Mouse (Mus musculus): ENCODE data around the gene Dab1.

Gene Dab1

DNA sequence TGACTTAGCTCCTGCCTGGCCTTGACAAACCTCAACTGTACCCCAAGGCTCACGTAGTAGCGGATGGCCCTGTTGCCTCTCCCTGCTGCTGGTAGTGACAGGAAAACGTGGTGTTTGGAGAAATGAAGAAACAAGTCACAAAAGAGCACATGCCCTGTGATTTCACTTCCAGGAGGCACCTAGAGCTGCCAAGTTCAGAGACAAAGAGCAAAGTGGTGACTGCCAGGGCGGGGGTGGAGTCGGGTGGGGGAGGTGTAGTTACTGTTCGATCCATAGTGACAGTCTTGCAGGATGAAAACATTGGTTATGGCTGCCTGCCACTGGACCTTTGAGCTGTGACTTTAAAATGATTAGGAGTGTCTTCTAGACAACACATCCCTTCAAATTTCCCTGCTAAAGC lies 599.6 kb downstream of the Dab1 start:
- DNase-seq (ENCODE audit: extremely low read depth, low read depth, low spot score), result peak; percentile 34

DNA sequence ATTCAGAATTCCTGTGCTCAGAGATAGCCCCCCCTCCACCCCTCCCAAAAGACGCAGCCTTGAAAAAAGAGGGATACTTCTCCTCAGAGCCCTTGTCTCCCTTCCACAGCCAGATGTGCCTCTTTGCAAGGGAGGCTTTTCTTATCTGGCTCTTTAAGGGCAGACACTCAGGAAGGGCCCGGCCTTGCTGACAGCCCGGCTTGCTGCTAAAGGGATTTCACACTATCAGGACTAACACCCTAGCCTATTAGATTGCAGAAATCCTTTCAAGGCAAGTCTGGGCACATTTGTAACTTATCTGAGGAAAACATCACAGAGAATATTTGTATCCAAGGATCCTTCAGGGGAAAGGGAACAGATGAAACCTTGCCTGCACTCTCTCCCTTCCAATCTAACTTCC lies 600.9 kb downstream of the Dab1 start:
- DNase-seq (ENCODE audit: extremely low read depth, low read depth, low spot score), result peak; percentile 23

DNA sequence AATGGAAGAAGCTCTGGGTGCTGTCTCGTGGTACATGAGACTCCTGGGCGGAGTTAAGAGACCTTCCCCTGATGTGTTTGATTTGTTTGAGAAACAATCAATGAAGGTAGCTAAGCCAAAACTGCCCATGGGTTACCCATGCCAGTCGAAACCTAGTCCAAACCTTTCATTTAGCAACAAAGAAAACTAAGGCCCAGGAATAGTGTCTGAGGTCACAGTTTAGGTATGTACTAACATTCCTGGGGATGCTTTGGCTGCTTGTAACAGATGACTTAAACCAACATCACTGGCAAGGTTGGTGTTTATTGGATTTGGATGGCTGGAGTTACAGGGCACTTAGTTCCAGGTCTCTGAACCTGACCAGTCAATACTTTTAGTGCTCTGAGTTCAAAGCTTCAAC lies 610.1 kb downstream of the Dab1 start:
- no peak for DNase-seq (ENCODE audit: extremely low read depth, low read depth, low spot score)

DNA sequence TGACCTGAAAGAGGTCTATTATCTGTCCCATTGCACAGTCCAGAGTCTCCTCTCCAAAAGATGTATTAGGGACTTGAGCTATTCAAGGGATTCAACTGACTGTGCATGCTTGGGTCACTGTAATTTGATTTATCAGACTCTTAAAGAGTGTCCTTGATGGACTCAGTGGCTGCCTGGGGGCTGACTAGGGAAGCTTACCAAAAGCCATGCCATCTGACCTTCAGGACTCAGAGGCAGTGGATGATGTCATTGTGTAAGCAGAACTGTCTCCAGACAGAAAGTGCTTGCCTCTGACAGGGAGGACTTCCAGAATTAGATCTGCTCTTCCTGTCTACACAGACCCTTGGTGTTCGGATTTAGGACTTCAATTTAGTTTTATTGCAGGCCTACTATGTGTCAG lies 627.3 kb downstream of the Dab1 start:
- DNase-seq (ENCODE audit: extremely low read depth, low read depth, low spot score), result no peak

DNA sequence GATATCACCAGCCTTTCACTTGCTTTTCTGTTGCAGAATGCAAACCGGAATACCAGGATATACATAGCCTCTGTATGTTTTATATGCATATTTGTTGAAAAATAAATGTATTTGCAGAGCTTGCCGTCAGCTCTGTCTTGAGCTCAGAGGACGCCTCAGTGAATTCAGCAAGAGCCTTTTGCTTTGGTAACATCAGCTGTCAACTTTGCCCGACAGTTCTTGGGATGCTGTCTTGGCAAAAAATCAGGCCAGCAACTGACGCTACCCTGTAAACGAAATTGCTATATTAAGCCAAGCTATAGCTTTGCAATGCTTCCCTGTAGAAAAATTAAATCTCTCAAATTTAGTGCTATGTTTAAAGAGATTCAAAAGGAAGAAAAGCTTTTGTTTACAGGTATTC lies 630.3 kb downstream of the Dab1 start:
- DNase-seq (ENCODE audit: extremely low read depth, low read depth, low spot score), result no peak

DNA sequence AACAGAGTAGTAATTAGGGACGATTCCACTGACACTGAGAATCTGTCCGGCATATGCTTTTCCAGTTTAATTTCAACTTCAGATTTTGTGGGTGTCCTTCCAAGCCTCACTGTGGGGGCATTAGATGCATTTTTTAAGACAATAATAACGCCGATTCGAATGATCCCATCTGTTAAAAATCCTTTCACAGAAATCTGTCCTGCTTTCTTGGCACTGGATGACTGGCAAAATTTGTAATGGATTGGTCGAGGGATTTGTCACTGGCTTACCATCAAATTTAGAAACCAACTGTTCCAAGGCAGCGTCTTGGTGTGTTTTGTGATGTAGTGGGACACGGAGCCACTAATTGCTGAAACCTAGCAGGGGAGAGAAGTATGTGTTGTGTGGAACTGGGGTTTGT lies 638.6 kb downstream of the Dab1 start:
- DNase-seq (ENCODE audit: extremely low read depth, low read depth, low spot score), result no peak

DNA sequence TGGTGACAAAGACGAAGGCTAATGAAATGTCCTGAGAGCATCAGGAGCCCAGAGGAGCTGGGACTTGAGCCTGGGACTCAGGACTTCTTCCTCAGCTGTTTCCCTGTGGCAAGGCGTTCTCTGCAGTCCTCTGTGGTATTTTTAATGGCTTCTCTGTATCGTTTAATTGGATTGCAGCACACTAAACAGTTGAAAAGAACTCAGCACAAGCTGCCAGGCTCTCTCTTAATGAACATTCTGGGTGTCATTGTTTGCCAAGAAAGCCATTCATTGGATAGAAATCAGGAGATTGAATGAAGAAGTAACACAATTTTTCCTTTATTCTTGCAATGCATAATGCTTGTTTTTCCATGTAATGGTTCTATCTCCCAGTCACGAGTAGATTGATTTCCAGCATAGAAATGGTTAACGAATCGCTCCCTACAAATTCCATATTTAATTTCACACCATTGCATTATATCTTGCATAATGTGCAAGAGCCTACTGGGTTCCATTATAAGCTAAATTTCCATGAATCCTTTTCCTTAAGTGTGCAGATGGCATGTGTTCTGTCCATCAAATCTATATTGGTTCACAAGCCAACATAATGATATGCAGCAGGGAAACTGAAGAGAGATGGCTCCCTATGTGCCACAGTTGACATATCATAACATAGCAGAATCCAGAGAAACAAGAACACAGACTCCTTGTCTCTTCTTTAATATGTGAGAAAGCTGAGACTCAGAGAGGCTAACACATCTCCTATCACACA lies 650.4 kb downstream of the Dab1 start:
- DNase-seq (ENCODE audit: extremely low read depth, low read depth, low spot score), result no peak

DNA sequence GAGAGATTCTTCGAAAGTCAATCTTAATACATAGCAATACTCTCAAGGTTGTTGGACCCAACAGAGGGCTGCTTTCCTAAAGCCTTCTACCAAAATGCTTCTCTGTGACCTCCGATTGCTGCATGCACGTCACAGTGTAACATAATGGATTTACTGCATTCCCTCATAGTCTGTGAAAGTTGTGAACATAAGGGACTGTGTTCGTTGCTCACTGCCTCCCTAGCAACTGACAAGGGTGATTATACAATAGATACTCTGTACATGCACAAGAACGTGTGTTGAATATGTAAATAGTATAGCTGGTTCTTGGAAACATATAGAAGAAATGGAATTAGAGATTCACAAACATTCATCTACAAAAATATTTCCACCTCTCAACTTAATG lies 651.0 kb downstream of the Dab1 start:
- DNase-seq (ENCODE audit: extremely low read depth, low read depth, low spot score), result no peak

DNA sequence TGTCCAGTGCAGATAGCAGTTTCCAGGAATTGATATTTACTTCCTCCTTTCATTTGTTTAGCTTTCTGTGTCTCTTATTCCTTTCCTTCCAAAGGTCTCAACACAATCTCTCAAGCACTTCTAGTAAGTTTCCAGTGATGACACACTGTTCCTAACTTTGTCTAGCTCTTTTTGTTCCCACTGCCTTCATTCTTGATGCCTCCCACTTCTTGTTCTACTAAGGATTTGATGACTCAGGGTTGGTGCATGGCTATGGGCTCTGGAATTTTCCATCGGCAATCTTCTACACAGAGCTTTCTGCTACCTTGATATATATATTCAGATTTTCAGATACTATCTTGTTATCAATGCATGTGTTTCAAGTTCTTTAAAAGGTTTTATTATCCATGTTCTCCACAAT lies 656.1 kb downstream of the Dab1 start:
- DNase-seq (ENCODE audit: extremely low read depth, low read depth, low spot score), result no peak

DNA sequence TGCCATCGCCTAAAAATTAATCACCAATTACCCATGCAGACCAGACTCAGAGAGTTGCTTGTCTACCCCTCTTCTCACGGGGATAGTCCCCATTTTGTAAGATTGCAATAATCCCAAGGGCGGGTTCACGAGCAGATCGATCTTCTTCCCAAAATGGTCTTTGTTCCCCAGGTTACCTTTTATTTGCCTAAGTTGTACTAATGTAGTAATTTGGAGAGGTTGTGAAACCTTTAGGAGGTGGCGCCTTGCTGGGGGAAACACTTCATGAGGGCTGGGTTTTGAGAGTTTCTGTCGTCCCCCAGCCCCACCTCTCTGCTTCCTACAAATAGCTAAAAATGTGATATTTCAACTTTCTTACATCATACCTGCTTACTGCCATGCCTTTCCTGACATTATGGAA lies 657.8 kb downstream of the Dab1 start:
- no peak for DNase-seq (ENCODE audit: extremely low read depth, low read depth, low spot score)

DNA sequence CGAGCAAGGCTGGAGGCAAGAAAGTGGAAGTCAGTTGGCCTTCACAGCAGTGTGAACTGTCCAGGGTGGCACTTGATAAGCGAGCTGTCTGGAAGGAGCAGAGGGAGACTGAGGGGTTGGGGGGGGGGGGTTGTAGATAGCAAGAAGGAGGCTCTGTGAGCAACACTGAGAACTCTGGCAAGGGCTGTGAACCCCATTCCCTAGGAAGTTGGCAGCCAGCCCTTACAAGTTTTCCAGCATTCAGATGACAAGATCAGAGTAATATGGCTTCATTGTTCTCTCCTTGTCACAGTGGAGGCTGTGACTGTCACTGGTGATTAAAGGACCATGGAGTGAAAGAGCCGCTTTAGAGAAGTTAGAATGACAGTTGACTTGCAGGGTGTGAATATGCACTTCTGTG lies 662.4 kb downstream of the Dab1 start:
- DNase-seq (ENCODE audit: extremely low read depth, low read depth, low spot score), result no peak

DNA sequence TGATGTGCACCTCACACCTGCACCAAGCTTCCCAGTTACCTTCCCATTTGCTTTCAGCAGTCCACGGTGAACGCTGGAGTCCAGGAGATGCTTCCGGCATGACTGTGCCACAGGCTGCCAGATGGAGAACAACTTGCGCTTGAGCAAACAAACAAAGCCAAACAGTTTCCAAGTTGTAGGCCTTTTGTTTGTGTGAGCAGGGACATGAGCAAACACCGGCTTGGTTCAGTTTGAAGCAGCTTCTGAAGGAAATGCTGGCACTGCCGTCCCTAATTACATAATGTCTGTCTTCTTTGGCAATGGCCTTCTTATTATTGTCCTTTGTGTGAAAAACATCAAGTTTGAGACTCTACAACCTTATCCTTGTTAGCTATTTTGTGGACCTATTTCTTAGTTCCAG lies 664.7 kb downstream of the Dab1 start:
- no peak for DNase-seq (ENCODE audit: extremely low read depth, low read depth, low spot score)

DNA sequence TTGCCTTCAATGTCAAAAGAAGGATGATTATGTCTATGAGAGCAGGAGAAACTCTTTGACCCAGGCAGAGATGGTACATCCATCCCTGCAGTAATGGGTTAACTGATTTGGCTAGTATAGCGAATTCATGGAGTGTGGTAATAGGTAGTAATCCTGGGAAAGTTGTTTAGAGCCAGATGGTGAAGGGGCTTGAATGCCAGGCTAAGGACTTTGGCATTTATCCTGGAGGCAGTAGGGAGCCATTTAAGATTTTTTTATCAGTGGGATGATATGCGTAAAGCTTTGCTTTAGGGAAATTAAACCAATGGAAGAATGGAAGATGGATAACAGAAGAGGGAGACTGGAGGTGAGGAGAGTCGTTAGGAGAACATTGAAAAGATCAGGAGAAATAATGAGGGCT lies 669.2 kb downstream of the Dab1 start:
- DNase-seq (ENCODE audit: extremely low read depth, low read depth, low spot score), result no peak

DNA sequence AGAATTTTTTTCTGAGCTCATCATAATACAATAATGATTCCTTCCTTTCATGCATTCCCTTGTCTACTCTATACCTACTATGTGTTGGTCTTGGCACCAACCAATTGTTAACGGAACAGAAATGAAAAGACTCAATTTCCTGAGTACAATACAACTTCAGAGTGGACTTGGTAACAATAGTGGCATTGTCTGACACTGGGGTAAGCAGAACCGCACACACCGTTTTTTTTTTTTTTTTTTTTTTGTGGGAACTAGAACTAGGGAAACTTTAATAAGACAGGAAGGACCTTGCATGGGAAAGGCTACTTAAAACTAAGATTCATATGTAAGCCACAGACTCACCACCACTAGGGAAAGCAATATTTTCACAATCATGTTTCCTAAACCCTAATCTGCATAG lies 682.6 kb downstream of the Dab1 start:
- DNase-seq (ENCODE audit: extremely low read depth, low read depth, low spot score), result no peak

DNA sequence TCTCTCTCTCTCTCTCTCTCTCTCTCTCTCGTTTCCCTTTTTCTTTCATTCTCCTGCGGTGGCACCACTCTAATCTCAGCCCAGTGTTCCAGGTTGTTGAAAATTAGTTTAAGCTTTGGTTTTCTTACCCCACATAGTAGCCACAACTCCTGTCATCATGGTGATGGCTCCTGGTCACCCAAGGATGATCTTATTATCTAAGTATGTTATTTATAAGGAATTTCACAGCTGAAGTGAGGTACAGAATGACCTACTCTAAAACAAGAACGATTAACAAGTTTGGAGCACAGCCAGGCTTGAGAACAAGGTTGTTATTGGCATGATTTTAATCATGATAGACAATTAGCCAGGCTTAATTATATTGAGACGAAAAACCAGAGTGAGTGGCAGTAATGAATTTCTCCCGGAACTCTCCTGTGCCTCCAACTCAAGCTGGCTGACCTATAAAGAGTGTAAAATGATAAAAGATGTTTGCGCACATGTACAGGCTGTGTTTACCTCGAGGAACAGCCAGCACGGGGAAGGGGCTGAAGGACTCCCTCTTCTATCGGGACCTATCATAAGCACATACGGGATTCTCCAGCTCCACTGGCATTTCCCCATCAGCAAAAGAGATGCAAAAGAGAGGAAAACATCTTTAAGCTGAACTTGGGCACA lies 684.0 kb downstream of the Dab1 start:
- no peak for DNase-seq (ENCODE audit: extremely low read depth, low read depth, low spot score)

DNA sequence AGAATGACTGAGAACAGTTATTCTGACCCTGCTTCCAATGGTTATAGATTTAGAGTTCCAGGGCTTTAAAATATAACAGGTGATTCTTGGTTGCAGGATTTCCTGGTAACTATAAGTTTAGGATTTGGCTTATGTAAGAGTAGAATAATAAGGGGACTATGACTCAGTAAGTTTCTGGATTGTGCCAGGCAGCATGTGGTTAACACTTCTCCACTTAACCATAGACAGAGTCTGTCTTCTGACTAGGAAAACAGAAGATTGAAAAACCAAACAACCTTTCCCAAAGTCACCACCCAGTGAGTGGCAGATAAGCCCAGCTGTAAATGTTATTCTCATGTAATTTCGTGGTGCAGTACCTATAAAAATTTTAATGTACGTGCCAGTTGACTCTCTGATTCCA lies 688.6 kb downstream of the Dab1 start:
- no peak for DNase-seq (ENCODE audit: extremely low read depth, low read depth, low spot score)

DNA sequence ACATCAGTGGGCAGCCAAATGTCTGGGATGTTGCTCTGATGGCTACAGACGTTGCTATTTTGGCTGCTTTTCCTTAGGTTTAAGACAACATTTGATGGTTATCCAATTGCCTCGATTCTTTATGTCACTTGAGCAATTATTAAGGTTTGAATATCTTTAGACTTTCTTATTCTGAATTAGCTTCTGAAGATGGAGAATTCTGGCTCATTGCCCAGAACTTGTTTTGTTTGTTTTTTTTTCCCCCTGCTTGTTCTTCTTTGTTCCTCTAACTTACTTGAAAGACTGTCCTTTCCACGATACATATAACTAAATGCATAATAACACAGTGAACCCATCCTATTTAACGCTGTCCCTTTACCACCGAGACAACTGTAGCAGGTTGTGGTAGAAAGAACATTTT lies 707.1 kb downstream of the Dab1 start:
- DNase-seq (ENCODE audit: extremely low read depth, low read depth, low spot score), result no peak

DNA sequence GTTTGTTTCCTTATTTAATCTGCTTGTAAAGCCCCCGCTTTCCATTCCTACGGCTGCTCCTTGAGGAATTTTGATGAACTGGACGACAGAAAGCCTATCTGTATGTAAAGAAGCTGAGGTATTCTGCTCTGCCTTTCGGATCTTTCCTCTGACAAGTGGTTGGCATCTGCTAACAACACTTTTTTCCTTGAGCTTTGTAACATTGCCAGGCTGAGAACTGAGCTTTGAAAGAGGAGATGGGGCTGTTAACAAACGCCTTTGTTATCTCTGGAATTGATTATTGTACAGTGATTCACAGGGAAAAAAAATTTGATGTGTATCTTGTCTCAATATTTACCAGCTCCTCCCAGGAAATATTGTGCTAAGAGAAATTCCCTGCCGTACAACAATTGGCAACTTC lies 712.7 kb downstream of the Dab1 start:
- no peak for DNase-seq (ENCODE audit: extremely low read depth, low read depth, low spot score)

DNA sequence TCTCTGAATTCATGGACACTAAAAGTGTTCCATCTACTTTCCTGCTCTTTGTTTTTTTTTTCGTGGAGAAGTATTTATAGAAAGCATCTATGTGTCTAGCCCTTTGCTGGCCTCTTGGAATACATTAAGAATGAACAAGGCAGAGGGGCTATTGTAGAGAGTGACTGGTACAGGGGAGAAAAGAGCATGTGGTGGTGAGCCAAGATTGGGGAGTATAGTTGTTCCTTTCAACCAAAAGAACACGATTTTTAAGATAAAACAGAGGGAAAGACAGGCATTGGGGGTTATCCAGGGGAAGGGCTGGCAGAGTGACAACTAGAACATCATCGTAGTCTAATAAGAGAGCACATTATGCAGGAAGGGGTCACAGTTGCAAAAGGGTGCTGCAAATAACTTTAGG lies 713.2 kb downstream of the Dab1 start:
- no peak for DNase-seq (ENCODE audit: extremely low read depth, low read depth, low spot score)

DNA sequence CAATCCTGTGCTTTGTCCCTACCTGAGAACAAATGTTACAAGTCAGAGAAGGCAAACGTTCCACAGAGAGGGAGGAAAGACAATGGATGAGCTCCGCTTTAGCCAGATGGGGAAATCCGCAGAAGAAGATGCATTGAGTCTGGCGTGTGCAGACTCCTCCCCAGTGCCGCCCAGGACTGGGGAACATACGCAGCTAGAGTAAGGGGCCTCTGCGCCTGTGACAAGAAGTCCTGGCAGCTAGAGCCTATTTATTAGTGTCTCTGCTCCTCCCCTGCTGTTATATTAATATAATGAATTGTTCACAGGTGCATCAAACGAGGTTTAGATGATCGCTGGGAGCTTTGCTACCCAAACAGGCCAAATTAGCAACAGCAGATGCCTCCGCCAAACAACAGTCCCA lies 718.1 kb downstream of the Dab1 start:
- DNase-seq (ENCODE audit: extremely low read depth, low read depth, low spot score), result no peak

DNA sequence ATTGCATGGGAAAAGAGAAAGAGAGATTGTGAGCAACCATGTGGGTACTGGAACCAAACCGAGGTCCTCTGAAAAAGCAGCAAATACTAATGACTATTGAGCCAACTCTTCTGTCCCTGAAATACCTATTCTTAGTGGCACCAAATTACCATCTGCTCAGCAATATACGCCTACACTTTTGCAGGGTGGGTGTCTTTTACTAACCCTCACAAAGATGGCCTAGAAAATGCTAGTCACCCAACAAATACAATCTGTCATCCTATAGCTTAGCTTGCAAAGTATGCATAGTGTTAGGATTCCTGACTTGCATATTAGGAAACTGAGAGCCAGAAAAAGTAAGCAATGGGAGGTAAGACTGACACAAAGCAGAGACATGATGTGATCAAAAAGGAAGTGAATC lies 719.2 kb downstream of the Dab1 start:
- DNase-seq (ENCODE audit: extremely low read depth, low read depth, low spot score), result no peak

DNA sequence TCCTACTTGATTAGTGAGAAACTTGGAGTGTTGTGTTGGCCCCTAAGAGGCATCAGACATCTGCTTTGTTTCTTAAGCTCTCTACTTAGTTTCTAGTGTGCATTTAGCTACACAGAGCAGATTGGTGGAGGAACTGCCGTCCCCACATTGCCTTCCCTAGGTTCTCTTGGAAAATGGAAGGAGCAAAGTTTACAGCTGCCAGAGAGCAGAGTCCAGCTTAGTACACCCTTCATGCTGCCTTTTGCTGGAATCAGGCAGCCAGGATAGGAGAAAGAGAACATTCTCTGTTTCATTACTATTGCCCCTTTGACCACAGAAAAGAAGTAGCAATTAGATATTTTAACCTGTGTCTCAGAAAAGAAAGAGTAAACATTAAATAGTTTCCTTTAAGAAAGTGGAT lies 742.2 kb downstream of the Dab1 start:
- DNase-seq (ENCODE audit: extremely low read depth, low read depth, low spot score), result no peak

DNA sequence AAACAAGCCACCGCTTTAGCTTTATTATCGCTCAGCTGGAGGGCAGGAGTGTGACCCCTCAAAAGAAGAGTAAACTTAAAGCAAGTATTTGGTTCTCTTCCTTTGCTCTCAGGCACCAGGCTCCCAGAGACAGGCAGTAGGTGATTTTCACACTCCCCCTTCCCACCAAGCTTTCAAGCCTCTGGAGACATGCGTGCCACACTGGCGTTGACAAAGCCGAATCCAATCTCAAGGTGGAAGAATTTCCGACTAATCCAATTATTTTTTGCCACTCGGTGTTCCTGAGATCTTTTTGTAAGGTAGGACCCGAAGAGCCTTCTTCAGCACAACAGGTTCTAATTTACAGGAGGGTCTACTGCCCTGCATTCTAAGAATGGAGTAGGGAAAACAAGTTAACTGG lies 747.3 kb downstream of the Dab1 start:
- DNase-seq (ENCODE audit: extremely low read depth, low read depth, low spot score), result no peak

Measured in fat pad, adult 2 months (tissue).